Mouse (Mus musculus) midbrain, embryonic 16.5 days (tissue): ENCODE data around the gene Acer3. TPM values are rescaled to one million over a fixed set of nuclear protein-coding genes. Genes with fewer than 3 reads are reported as not detected.

Source experiments
- ATAC-seq: fragments of 200-750 bp; cut with Nextera tagmentation; 2 replicates; pipeline ENCODE4 v1.8.0; 2017; ENCODE audit warnings: moderate TSS enrichment
- H3K27ac ChIP-seq: fragments of 300-500 bp; sonication (generic); 2 replicates; pipeline ENCODE4 v1.5.1; 2014; ENCODE audit warnings: mild to moderate bottlenecking, low read length, mixed read lengths
- H3K27me3 ChIP-seq: fragments of 300-500 bp; sonication (generic); 2 replicates; pipeline ENCODE4 v1.6.1; 2014; ENCODE audit warnings: low read depth, low read length, mixed read lengths; ENCODE audit not compliant: control insufficient read depth, insufficient read depth
- H3K36me3 ChIP-seq: fragments of 300-500 bp; sonication (generic); 2 replicates; pipeline ENCODE4 v1.6.1; 2014; ENCODE audit warnings: mild to moderate bottlenecking, low read length, moderate library complexity, mixed read lengths; ENCODE audit not compliant: control insufficient read depth, insufficient read depth
- H3K4me1 ChIP-seq: fragments of 300-500 bp; sonication (generic); 2 replicates; pipeline ENCODE4 v1.6.1; 2014; ENCODE audit warnings: mild to moderate bottlenecking, low read length, mixed read lengths; ENCODE audit not compliant: control insufficient read depth, insufficient read depth
- H3K4me2 ChIP-seq: fragments of 300-500 bp; sonication (generic); 2 replicates; pipeline ENCODE4 v1.6.1; 2014; ENCODE audit warnings: mild to moderate bottlenecking, low read length, mixed read lengths
- H3K4me3 ChIP-seq: fragments of 300-500 bp; sonication (generic); 2 replicates; pipeline ENCODE4 v1.5.1; 2014; ENCODE audit warnings: low read depth, mild to moderate bottlenecking, low read length, moderate library complexity, mixed read lengths
- H3K9ac ChIP-seq: fragments of 300-500 bp; sonication (generic); 2 replicates; pipeline ENCODE4 v1.6.1; 2014; ENCODE audit warnings: low read depth, low read length, mixed read lengths
- H3K9me3 ChIP-seq: fragments of 300-500 bp; sonication (generic); replicated peaks from 2 replicates; pipeline ENCODE4 v1.6.1; 2014; ENCODE audit warnings: mild to moderate bottlenecking, low read length, mixed read lengths; ENCODE audit not compliant: control insufficient read depth, poor library complexity, severe bottlenecking
- WGBS: fragments of 180-500 bp; shearing (Covaris S2); extraction: QIAGEN DNeasy Blood & Tissue Kit; methylation state at CpG from one replicate; pipeline ENCODE4 v1.1.7; 2014; 5-methylcytosine and 5-hydroxymethylcytosine counted together
- polyA plus RNA-seq: library from polyadenylated mRNA; unstranded; fragments of >200 nt; fragmentation: Nextera tagmentation; extraction: Ambion mirVana; gene quantifications from 2 replicates; pipeline ENCODE4 v1.2.1, GENCODE M21; 2015

The Acer3 gene
- polyA plus RNA-seq, 1 experiment from 2014 or later, result 20.6 TPM

DNA sequence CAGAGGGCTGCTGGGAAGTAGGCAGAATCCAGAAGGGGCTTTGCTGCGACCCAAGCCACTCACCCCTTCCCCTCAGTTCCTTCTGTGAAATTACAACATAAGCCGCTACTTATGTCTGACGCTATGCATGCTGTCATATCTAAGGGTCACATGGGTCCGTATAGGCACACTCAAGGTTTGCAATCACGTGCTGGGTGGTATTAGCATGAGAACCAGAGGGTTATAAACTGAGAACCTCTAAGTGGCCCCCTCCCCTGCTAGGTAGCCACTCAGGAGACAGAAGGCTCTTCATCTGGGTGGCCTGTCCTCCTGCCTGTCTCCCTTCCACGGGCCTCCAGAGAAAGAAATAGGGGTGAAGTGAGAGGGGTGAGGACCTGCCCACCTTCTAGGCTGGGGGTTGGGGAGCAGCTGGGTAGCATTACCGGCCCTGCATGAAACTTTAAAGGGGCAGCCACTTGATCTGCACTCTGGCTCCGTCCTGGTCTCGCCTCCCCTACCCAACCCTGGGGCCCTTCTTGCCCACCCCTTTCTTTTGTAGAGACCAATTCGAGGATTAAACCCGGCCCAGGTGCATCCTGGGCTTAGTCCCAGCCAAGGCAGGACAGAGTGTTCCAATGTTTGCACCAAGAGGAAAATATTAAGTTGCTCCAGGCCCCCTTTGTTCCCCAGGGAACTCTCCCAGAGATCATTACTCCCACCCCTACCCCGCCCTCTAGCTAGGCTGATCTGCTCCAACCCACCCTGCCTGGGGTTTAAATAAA is 33.3 kb upstream of the Acer3 start:
- peaks cover 17% of the 10 kb centered on the region for H3K4me1 ChIP-seq
- 24% methylated on average over 12 of the region's 12 CpGs for WGBS
- no peaks in the 10 kb centered on the region for H3K27me3 ChIP-seq
- ATAC-seq, result no peak
- no peak overlapping the region for H3K9ac ChIP-seq
- no peaks in the 10 kb centered on the region; the same call in 1 of the 2 replicates for H3K36me3 ChIP-seq
- H3K9me3 ChIP-seq, result no peaks in the 10 kb centered on the region
- no peak overlapping the region for H3K4me3 ChIP-seq
- no peak overlapping the region for H3K4me2 ChIP-seq
- H3K27ac ChIP-seq, result no peak overlapping the region

DNA sequence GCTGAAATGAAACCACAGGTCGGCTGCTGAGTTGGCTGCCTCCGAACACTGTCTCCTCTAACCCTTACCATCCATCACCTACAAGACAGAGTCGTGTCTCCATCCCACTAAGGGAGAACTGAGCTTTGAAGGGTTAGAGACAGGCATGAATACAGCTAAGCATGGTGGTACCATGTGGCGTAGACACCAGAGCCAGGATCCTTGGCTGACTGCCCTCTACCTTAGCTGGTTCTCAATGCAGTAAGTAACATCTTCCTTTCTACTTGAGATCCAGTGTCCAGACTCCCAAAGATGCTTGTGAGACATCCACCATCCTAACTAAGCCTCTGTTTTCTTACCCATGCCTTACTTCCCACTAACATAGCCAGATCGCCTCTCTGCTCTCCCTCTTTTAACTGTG is 32.6 kb upstream of the Acer3 start:
- Histone ChIP-seq H3K4me1 (peaks cover 9% of the 10 kb centered on the region; the same call in 1 of the 2 replicates), H3K36me3 (no peaks in the 10 kb centered on the region; the same call in 1 of the 2 replicates), H3K9ac (no peak overlapping the region), H3K27ac (no peak overlapping the region), H3K4me3 (no peak overlapping the region), H3K27me3 (no peaks in the 10 kb centered on the region), H3K4me2 (no peak overlapping the region), H3K9me3 (no peaks in the 10 kb centered on the region)
- no peak for ATAC-seq
- WGBS, result 86% methylated on average over 5 of the region's 5 CpGs

- no peak for ATAC-seq
These were observed 30.5 kb upstream of the Acer3 start for GRCm38 (mm10) chr7:98351523-98351922.

DNA sequence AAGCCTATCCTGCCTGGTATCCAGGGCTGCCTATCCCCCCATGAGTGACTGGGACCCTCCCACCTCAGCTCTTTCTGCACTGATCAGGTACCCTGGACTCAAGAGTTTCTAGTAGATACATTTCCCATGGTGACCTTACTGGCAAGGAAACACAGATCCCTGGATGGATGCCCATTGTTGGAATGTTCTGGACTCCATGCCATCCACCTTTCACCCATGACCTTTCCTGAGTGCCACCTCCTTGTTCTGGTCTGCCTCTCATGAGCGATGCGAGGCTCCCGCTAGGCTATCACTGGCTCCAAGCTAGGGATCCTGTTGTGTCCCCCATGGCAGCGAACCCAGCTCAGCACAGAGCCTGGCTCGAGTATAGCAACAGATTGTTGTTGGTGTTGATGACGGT is 28.8 kb upstream of the Acer3 start:
- Histone ChIP-seq H3K4me3 (no peak overlapping the region), H3K9ac (no peak overlapping the region), H3K4me2 (no peak overlapping the region), H3K4me1 (peaks cover 6% of the 10 kb centered on the region; the same call in 1 of the 2 replicates), H3K27me3 (no peaks in the 10 kb centered on the region), H3K36me3 (no peaks in the 10 kb centered on the region; the same call in 1 of the 2 replicates), H3K27ac (no peak overlapping the region), H3K9me3 (no peaks in the 10 kb centered on the region)
- ATAC-seq, result no peak
- 92% methylated on average over 6 of the region's 6 CpGs for WGBS

More at GRCm38 (mm10) chr7:98351523-98351922, 30.5 kb upstream of the Acer3 start:
- 93% methylated on average over 3 of the region's 3 CpGs for WGBS
- Histone ChIP-seq H3K4me1 (peaks cover 7% of the 10 kb centered on the region; the same call in 1 of the 2 replicates), H3K27me3 (no peaks in the 10 kb centered on the region), H3K9me3 (no peaks in the 10 kb centered on the region), H3K9ac (no peak overlapping the region), H3K36me3 (no peaks in the 10 kb centered on the region; the same call in 1 of the 2 replicates), H3K4me2 (no peak overlapping the region), H3K4me3 (no peak overlapping the region), H3K27ac (no peak overlapping the region)

DNA sequence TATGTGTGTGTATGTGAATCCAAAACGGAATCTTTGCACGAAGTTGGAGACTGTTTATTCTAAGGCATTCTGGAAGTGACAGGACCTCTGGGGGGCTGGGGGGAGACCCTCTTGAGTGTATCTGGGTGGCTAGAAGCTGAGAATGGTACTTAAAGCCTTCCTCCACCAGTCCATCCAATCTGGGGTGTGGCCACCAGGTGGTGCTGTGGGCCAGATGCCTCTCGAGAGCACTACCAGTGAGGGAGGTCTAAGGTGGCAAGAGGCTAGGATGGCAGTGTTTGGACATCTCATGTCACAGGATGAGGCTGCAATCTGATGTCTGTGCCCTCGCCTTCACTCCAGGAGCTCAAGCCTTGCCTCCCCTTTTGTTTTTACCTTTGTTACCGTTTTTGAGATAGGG is 28.1 kb upstream of the Acer3 start:
- no peak overlapping the region for H3K4me2 ChIP-seq
- no peaks in the 10 kb centered on the region for H3K4me1 ChIP-seq
- H3K27me3 ChIP-seq, result no peaks in the 10 kb centered on the region
- no peak for ATAC-seq
- 27% methylated on average over 5 of the region's 5 CpGs for WGBS
- no peaks in the 10 kb centered on the region; the same call in 1 of the 2 replicates for H3K36me3 ChIP-seq
- H3K4me3 ChIP-seq, result no peak overlapping the region
- H3K9ac ChIP-seq, result no peak overlapping the region
- no peak overlapping the region for H3K27ac ChIP-seq
- H3K9me3 ChIP-seq, result no peaks in the 10 kb centered on the region

- Histone ChIP-seq H3K9ac (no peak overlapping the region), H3K4me1 (no peaks in the 10 kb centered on the region), H3K27me3 (no peaks in the 10 kb centered on the region; the same call in 1 of the 2 replicates), H3K4me3 (no peak overlapping the region), H3K27ac (no peak overlapping the region), H3K4me2 (no peak overlapping the region), H3K36me3 (no peaks in the 10 kb centered on the region; the same call in 1 of the 2 replicates), H3K9me3 (no peaks in the 10 kb centered on the region)
- ATAC-seq, result no peak
- 65% methylated on average over 7 of the region's 7 CpGs for WGBS
These were observed 27.0 kb upstream of the Acer3 start for GRCm38 (mm10) chr7:98348043-98348442.

- Histone ChIP-seq H3K36me3 (no peaks in the 10 kb centered on the region; the same call in 1 of the 2 replicates), H3K4me3 (no peak overlapping the region), H3K9me3 (no peaks in the 10 kb centered on the region), H3K9ac (no peak overlapping the region), H3K4me1 (no peaks in the 10 kb centered on the region), H3K4me2 (no peak overlapping the region), H3K27ac (no peak overlapping the region), H3K27me3 (no peaks in the 10 kb centered on the region; the same call in 1 of the 2 replicates)
- WGBS, result 90% methylated on average over 5 of the region's 5 CpGs
- no peak for ATAC-seq
These were observed 26.5 kb upstream of the Acer3 start for GRCm38 (mm10) chr7:98347471-98347870.

- H3K36me3 ChIP-seq, result no peaks in the 10 kb centered on the region
- no peak overlapping the region for H3K4me3 ChIP-seq
- no peaks in the 10 kb centered on the region; the same call in 1 of the 2 replicates for H3K27me3 ChIP-seq
- no peak for ATAC-seq
- no peak overlapping the region for H3K4me2 ChIP-seq
- peaks cover 4% of the 10 kb centered on the region; the same call in 1 of the 2 replicates for H3K4me1 ChIP-seq
- no peaks in the 10 kb centered on the region for H3K9me3 ChIP-seq
- WGBS, result 55% methylated on average over 6 of the region's 6 CpGs
- no peak overlapping the region for H3K27ac ChIP-seq
- no peak overlapping the region for H3K9ac ChIP-seq
These were observed 24.0 kb upstream of the Acer3 start for GRCm38 (mm10) chr7:98345036-98345435.

- no peak for ATAC-seq
- 35% methylated on average over 3 of the region's 3 CpGs for WGBS
- Histone ChIP-seq H3K4me1 (peaks cover 4% of the 10 kb centered on the region; the same call in 1 of the 2 replicates), H3K9ac (no peak overlapping the region), H3K27me3 (no peaks in the 10 kb centered on the region; the same call in 1 of the 2 replicates), H3K36me3 (no peaks in the 10 kb centered on the region), H3K4me3 (no peak overlapping the region), H3K4me2 (no peak overlapping the region), H3K9me3 (no peaks in the 10 kb centered on the region), H3K27ac (no peak overlapping the region)
These were observed 23.4 kb upstream of the Acer3 start for GRCm38 (mm10) chr7:98344361-98344760.
